ENCODE assay signal across 12 mouse cellular contexts in genomic region chr17:47762028-47762427, GRCm38 (mm10). TPM values are rescaled to one million over a fixed set of nuclear protein-coding genes. Genes with fewer than 3 reads are reported as not detected.
DNase-seq lines count a peak whose midpoint lies in the region; ATAC-seq and TF ChIP-seq lines count a peak whose summit lies in the region.
"Had no signal": no experiment of that assay in that cellular context is flagged by ENCODE, and none has a peak within 500 bp of the region (broad histone marks: within the 10 kb centered on the region; RNA-seq: fewer than 3 reads in every experiment).

No protein-coding gene starts in this region.

- H3K4me1 ChIP-seq in kidney, adult 2 months (ENCODE audit: control insufficient read depth, insufficient read depth, low read length) = peaks cover 17% of the 10 kb centered on the region; the same call in 1 of the 2 replicates
- H3K4me1 ChIP-seq in embryonic facial prominence, embryonic 10.5 days = peaks cover 10% of the 10 kb centered on the region
- peaks cover 12% of the 10 kb centered on the region for H3K4me1 ChIP-seq in liver, embryonic 16.5 days (ENCODE audit: control insufficient read depth, low read depth, low read length)

- TF ChIP-seq CTCF in kidney, adult 2 months (conservative IDR thresholded peaks at IDR 0.05; ENCODE audit: insufficient read depth, insufficient read length, low read depth, low read length) = 0 out of 2 replicates have a peak, but pooled peaks have one; percentile 0

- peak overlapping the region; percentile 17; the same call in 1 of the 2 replicates for H3K27ac ChIP-seq in kidney, adult 2 months (ENCODE audit: insufficient read depth, low read depth, low read length)
- H3K27ac ChIP-seq in embryonic facial prominence, embryonic 10.5 days (replicated peaks) = 0 out of 2 replicates have a peak overlapping the region, but pooled peaks have one; percentile 20
- H3K27ac ChIP-seq in liver, embryonic 16.5 days (ENCODE audit: low read length) = peak overlapping the region; percentile 31; the same call in 1 of the 2 replicates
- H3K27ac ChIP-seq: forebrain, embryonic 10.5 days had no signal

- DNase-seq in heart, adult 11 months = peak; percentile 90
- no peak for DNase-seq in heart, postnatal 14 days
- DNase-seq in kidney, adult 2 months = no peak
- DNase-seq in kidney, adult 9 months = no peak
- DNase-seq in embryonic facial prominence, embryonic 10.5 days (ENCODE audit: low spot score) = no peak
- DNase-seq in urinary bladder, postnatal 4 days (ENCODE audit: low spot score in 2 of 2) = no peak
- DNase-seq: B cell, adult 2 months; lung, postnatal 14 days had no signal

- no peaks in the 10 kb centered on the region for H3K9me3 ChIP-seq in embryonic facial prominence, embryonic 10.5 days
- no peaks in the 10 kb centered on the region for H3K9me3 ChIP-seq in liver, embryonic 16.5 days (replicated peaks; ENCODE audit: control insufficient read depth, low read length)
- H3K9me3 ChIP-seq: forebrain, embryonic 10.5 days; midbrain, embryonic 13.5 days had no signal

- H3K27me3 ChIP-seq in kidney, adult 2 months (replicated peaks; ENCODE audit: control insufficient read depth, insufficient read depth, low read length) = no peaks in the 10 kb centered on the region
- peaks cover 16% of the 10 kb centered on the region; the same call in 1 of the 2 replicates for H3K27me3 ChIP-seq in embryonic facial prominence, embryonic 10.5 days (replicated peaks; ENCODE audit: low read depth, poor library complexity, severe bottlenecking)
- no peaks in the 10 kb centered on the region for H3K27me3 ChIP-seq in liver, embryonic 16.5 days (ENCODE audit: control insufficient read depth, insufficient read depth, low read depth, low read length)
- H3K27me3 ChIP-seq: midbrain, embryonic 13.5 days had no signal

- H3K4me3 ChIP-seq in kidney, adult 2 months (ENCODE audit: insufficient read depth, low read depth, low read length) = no peak overlapping the region
- H3K4me3 ChIP-seq in embryonic facial prominence, embryonic 10.5 days = no peak overlapping the region
- H3K4me3 ChIP-seq in liver, embryonic 16.5 days (ENCODE audit: low read depth, low read length) = no peak overlapping the region
- H3K4me3 ChIP-seq: forebrain, embryonic 10.5 days; midbrain, embryonic 13.5 days had no signal

- no peak for TF ChIP-seq POLR2A in kidney, adult 2 months (IDR thresholded peaks at IDR 0.05; ENCODE audit: low read depth, low read length)

- 55% methylated on average over 7 of the region's 7 CpGs for WGBS in kidney, adult 2 months
- 76% methylated on average over 7 of the region's 7 CpGs for WGBS in embryonic facial prominence, embryonic 10.5 days
- WGBS in liver, embryonic 16.5 days (ENCODE audit: insufficient replicate concordance) = 54% methylated on average over 7 of the region's 7 CpGs

- ATAC-seq in liver, embryonic 16.5 days (ENCODE audit: low read depth) = peak; percentile 57
- no peak for ATAC-seq in erythroid progenitor cell, adult 5-6 weeks (replicated peaks; ENCODE audit: low FRiP score, poor library complexity, severe bottlenecking)

- no peak overlapping the region for H3K9ac ChIP-seq in liver, embryonic 16.5 days (ENCODE audit: low read depth, low read length)
- H3K9ac ChIP-seq: midbrain, embryonic 13.5 days had no signal

- intact Hi-C loops in heart, postnatal 14 days (cut with DNase I) = no loop called here

- no peaks in the 10 kb centered on the region for H3K36me3 ChIP-seq in kidney, adult 2 months (ENCODE audit: control insufficient read depth, insufficient read depth, low read length)
- H3K36me3 ChIP-seq in embryonic facial prominence, embryonic 10.5 days (replicated peaks) = no peaks in the 10 kb centered on the region
- H3K36me3 ChIP-seq in liver, embryonic 16.5 days (ENCODE audit: control insufficient read depth, insufficient read depth) = no peaks in the 10 kb centered on the region
- H3K36me3 ChIP-seq: forebrain, embryonic 10.5 days; midbrain, embryonic 13.5 days had no signal

- H3K4me2 ChIP-seq in liver, embryonic 16.5 days (ENCODE audit: low read depth, low read length) = no peak overlapping the region
- H3K4me2 ChIP-seq: midbrain, embryonic 13.5 days had no signal

RNA-seq across cellular contexts. Expression of gene Tfeb, which starts 25.2 kb away (rescaled TPM):
- total RNA-seq in heart, postnatal 14 days (2021) = 10 to 100 TPM; 46.8 to 49.3 TPM
- 35.0 and 36.4 TPM in 2 replicates for polyA plus RNA-seq in kidney, adult 2 months (2012; rRNA removed)
- 2.3 and 2.9 TPM in 2 replicates for polyA plus RNA-seq in embryonic facial prominence, embryonic 10.5 days (2016; fragmentation: Nextera tagmentation; extraction: Ambion mirVana)
- 5.5 and 5.9 TPM in 2 replicates for polyA plus RNA-seq in liver, embryonic 16.5 days (2015; fragmentation: Nextera tagmentation; extraction: Ambion mirVana)
- total RNA-seq in erythroid progenitor cell, adult 5-6 weeks (2015; ENCODE audit: low replicate concordance) = 9.0 and 13.0 TPM in 2 replicates
- 0.23 and 5.4 TPM in 2 replicates for total RNA-seq in erythroid progenitor cell, adult 5-6 weeks (2017; ENCODE audit: low replicate concordance)

RNA-seq across cellular contexts. Expression of gene Pgc, which starts 35.4 kb away (rescaled TPM):
- not detected for total RNA-seq in heart, postnatal 14 days (2021)
- polyA plus RNA-seq in kidney, adult 2 months (2012; rRNA removed) = 0.29 and 1.0 TPM in 2 replicates
- polyA plus RNA-seq in embryonic facial prominence, embryonic 10.5 days (2016; fragmentation: Nextera tagmentation; extraction: Ambion mirVana) = 0.10 TPM in 1 of 2 replicates, not detected in the other
- not detected in 2 replicates for polyA plus RNA-seq in liver, embryonic 16.5 days (2015; fragmentation: Nextera tagmentation; extraction: Ambion mirVana)
- not detected in 2 replicates for total RNA-seq in erythroid progenitor cell, adult 5-6 weeks (2015; ENCODE audit: low replicate concordance)
- total RNA-seq in erythroid progenitor cell, adult 5-6 weeks (2017; ENCODE audit: low replicate concordance) = not detected in 2 replicates
- polyA plus RNA-seq: forebrain, embryonic 10.5 days; midbrain, embryonic 13.5 days had no signal
